Mouse (Mus musculus): ENCODE results near the gene Pbx2. TPM values are rescaled to one million over a fixed set of nuclear protein-coding genes. Genes with fewer than 3 reads are reported as not detected.
"Not testable (repeated sequence)": the region's sequence is repeated elsewhere in the genome, so short reads cannot be mapped to it uniquely, and the experiment has no call there.

Gene Pbx2
- polyA plus RNA-seq (2014; fragmentation: Nextera tagmentation; extraction: Ambion mirVana) = 12.8 and 13.5 TPM in 2 replicates

DNA sequence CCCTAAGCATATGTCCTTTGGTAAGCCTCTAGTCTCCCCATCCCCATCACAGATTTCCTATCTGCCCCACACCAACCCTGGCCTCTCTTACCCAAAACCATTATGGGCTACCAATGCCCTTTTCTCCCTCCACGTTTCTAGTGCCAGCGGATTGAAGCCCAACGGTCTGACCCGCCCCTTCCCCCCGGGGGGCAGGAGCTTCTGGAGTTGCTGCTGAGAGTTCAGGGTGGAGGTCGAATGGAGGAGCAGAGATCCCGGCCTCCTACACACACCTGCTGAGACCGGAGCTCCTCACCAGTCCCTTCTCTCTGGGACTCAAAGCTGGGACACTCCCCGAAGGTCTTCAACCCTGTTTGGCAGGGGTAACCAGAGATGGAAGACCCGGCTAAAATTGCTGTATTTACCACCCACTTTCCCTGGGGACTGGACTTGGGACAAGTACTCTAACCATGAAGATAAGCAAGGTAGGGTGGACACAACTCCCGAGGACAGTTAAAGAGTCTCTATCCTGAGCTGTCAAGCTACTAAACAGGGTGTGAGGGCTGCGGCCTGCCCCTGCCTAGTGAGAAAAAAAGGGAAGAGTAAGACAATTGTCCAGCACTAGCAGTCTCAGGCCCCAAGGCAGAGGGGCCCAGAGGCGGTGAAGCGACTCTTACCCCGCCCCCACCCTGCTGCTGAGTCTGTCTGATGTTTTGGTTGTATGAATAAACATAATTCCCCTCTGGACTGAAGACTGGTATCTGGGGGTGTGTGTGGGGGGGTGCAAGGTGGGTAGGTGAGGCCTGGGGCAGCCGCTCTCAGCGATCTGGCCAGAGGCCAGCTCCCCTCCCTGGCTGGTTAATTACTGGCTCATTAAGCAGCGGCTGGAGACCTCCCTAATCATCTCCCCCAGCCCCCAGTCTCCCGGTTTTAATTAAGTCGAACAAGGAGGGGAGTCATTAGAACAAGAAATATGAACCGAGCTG is at the start of gene Pbx2:
Gene Pbx2 (plus strand): TSS at position 238 of the 965 bp plus-strand sequence.
- 1% methylated on average over 21 of the region's 21 CpGs for WGBS
- Histone ChIP-seq H3K36me3 (ENCODE audit: control insufficient read depth, insufficient read depth, low read length) (peaks cover 21% of the 10 kb centered on the region), H3K4me3 (replicated peaks; ENCODE audit: low read depth, low read length) (peak within 1 kb of the TSS; percentile 80), H3K4me1 (ENCODE audit: control insufficient read depth, insufficient read depth, low read length) (peaks cover 45% of the 10 kb centered on the region), H3K4me2 (ENCODE audit: low read length) (peak within 1 kb of the TSS; percentile 97), H3K9me3 (ENCODE audit: control insufficient read depth, low read length) (no peaks in the 10 kb centered on the region), H3K9ac (replicated peaks; ENCODE audit: low read length) (peak within 1 kb of the TSS; percentile 96), H3K27ac (replicated peaks; ENCODE audit: low read depth, low read length) (peak within 1 kb of the TSS; percentile 99), H3K27me3 (ENCODE audit: control insufficient read depth, insufficient read depth, low read length) (no peaks in the 10 kb centered on the region)
- ATAC-seq (ENCODE audit: low FRiP score, low TSS enrichment) (peak; percentile 7), DNase-seq (peak; percentile 72)

DNA sequence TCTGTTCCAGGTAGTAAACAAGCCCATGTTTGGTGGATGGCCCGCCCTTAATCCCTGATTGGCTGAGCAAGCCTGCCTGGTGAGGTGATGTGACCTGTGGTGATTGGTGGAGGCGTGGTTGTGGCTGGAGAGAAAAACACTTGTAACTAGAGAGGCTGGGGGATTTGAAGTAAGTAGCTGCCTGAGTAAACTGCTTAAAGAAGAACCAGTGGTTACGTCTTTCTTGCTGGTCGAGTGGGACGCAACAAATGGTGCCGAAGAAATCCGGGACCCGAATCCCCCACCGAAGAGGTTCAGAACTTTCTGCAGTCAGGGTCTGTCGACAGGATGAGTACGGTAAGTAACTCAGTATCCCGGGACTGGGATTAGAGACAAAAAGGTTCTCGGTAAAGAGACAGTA is 47.5 kb upstream of the Pbx2 start:
- not testable (repeated sequence) for H3K9me3 ChIP-seq (ENCODE audit: control insufficient read depth, low read length); H3K9ac ChIP-seq (replicated peaks; ENCODE audit: low read length); H3K27me3 ChIP-seq (ENCODE audit: control insufficient read depth, insufficient read depth, low read length); H3K27ac ChIP-seq (replicated peaks; ENCODE audit: low read depth, low read length); H3K4me2 ChIP-seq (ENCODE audit: low read length); ATAC-seq (ENCODE audit: low FRiP score, low TSS enrichment); H3K4me3 ChIP-seq (replicated peaks; ENCODE audit: low read depth, low read length); H3K4me1 ChIP-seq (ENCODE audit: control insufficient read depth, insufficient read depth, low read length); H3K36me3 ChIP-seq (ENCODE audit: control insufficient read depth, insufficient read depth, low read length); DNase-seq
- WGBS = 97% methylated on average over 12 of the region's 13 CpGs

- no peak overlapping the region for H3K4me2 ChIP-seq (ENCODE audit: low read length)
- DNase-seq (no peak), ATAC-seq (ENCODE audit: low FRiP score, low TSS enrichment) (no peak)
- no peaks in the 10 kb centered on the region for H3K36me3 ChIP-seq (ENCODE audit: control insufficient read depth, insufficient read depth, low read length)
- H3K4me3 ChIP-seq (replicated peaks; ENCODE audit: low read depth, low read length) = no peak overlapping the region
- no peak overlapping the region for H3K27ac ChIP-seq (replicated peaks; ENCODE audit: low read depth, low read length)
- H3K4me1 ChIP-seq (ENCODE audit: control insufficient read depth, insufficient read depth, low read length) = no peaks in the 10 kb centered on the region
- H3K27me3 ChIP-seq (ENCODE audit: control insufficient read depth, insufficient read depth, low read length) = no peaks in the 10 kb centered on the region
- H3K9ac ChIP-seq (replicated peaks; ENCODE audit: low read length) = no peak overlapping the region
- H3K9me3 ChIP-seq (ENCODE audit: control insufficient read depth, low read length) = no peaks in the 10 kb centered on the region
- 95% methylated on average over 1 of the region's 1 CpGs for WGBS
These were observed 44.3 kb upstream of the Pbx2 start for GRCm38 (mm10) chr17:34546797-34547196.

- no peaks in the 10 kb centered on the region for H3K36me3 ChIP-seq (ENCODE audit: control insufficient read depth, insufficient read depth, low read length)
- ATAC-seq (ENCODE audit: low FRiP score, low TSS enrichment) = no peak
- no peak for DNase-seq
- H3K4me1 ChIP-seq (ENCODE audit: control insufficient read depth, insufficient read depth, low read length) = no peaks in the 10 kb centered on the region
- H3K9ac ChIP-seq (replicated peaks; ENCODE audit: low read length) = no peak overlapping the region
- H3K4me3 ChIP-seq (replicated peaks; ENCODE audit: low read depth, low read length) = no peak overlapping the region
- no peak overlapping the region for H3K4me2 ChIP-seq (ENCODE audit: low read length)
- 90% methylated on average over 4 of the region's 4 CpGs for WGBS
- no peaks in the 10 kb centered on the region for H3K9me3 ChIP-seq (ENCODE audit: control insufficient read depth, low read length)
- H3K27ac ChIP-seq (replicated peaks; ENCODE audit: low read depth, low read length) = no peak overlapping the region
- H3K27me3 ChIP-seq (ENCODE audit: control insufficient read depth, insufficient read depth, low read length) = no peaks in the 10 kb centered on the region
These were observed 43.5 kb upstream of the Pbx2 start for GRCm38 (mm10) chr17:34547601-34548000.

DNA sequence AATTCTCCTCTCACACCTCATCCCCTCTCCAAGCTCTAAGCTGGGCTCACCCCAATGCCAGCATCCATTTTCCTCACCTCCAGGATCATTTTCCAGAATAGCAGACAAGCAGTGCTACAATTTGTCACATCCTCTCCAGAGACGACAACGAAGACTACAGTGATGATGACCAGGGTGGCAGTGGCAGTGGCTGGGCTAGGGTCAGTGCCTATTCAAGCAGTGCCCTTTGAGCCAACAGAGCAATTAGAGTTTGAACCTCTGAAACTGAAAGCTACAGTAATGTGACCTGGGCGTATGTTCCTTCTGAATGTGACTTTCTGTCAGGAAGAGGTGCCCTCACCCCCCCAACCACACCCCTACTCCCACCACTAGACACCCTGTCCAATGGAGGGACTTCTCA is 41.9 kb upstream of the Pbx2 start:
- H3K4me2 ChIP-seq (ENCODE audit: low read length) = no peak overlapping the region
- DNase-seq (no peak), ATAC-seq (ENCODE audit: low FRiP score, low TSS enrichment) (no peak)
- no peaks in the 10 kb centered on the region for H3K9me3 ChIP-seq (ENCODE audit: control insufficient read depth, low read length)
- no peak overlapping the region for H3K4me3 ChIP-seq (replicated peaks; ENCODE audit: low read depth, low read length)
- no peak overlapping the region for H3K27ac ChIP-seq (replicated peaks; ENCODE audit: low read depth, low read length)
- H3K36me3 ChIP-seq (ENCODE audit: control insufficient read depth, insufficient read depth, low read length) = no peaks in the 10 kb centered on the region
- 94% methylated on average over 3 of the region's 3 CpGs for WGBS
- no peak overlapping the region for H3K9ac ChIP-seq (replicated peaks; ENCODE audit: low read length)
- no peaks in the 10 kb centered on the region for H3K27me3 ChIP-seq (ENCODE audit: control insufficient read depth, insufficient read depth, low read length)
- no peaks in the 10 kb centered on the region for H3K4me1 ChIP-seq (ENCODE audit: control insufficient read depth, insufficient read depth, low read length)

DNA sequence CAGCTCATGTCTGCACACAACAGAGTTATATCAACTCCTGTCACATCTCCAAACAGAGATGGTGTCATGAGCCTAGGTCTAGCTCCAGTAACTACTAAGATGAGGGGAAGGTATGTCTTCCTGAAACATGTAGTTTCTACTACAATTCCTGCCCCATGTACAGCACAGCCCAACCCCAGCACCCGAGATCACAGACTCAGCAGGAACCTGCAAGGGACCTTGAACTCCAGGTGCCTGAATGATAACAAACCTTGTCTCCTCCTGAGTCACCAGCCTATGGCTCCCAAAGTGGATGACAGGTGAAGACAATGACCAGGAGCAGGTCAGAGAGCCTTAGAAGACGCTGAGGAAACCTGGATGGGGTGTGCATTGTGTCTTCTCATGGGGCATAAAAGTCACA is 41.2 kb upstream of the Pbx2 start:
- Histone ChIP-seq H3K27me3 (ENCODE audit: control insufficient read depth, insufficient read depth, low read length) (no peaks in the 10 kb centered on the region), H3K4me1 (ENCODE audit: control insufficient read depth, insufficient read depth, low read length) (no peaks in the 10 kb centered on the region), H3K9me3 (ENCODE audit: control insufficient read depth, low read length) (no peaks in the 10 kb centered on the region), H3K36me3 (ENCODE audit: control insufficient read depth, insufficient read depth, low read length) (no peaks in the 10 kb centered on the region), H3K4me2 (ENCODE audit: low read length) (no peak overlapping the region), H3K4me3 (replicated peaks; ENCODE audit: low read depth, low read length) (no peak overlapping the region), H3K27ac (replicated peaks; ENCODE audit: low read depth, low read length) (no peak overlapping the region), H3K9ac (replicated peaks; ENCODE audit: low read length) (no peak overlapping the region)
- DNase-seq (no peak), ATAC-seq (ENCODE audit: low FRiP score, low TSS enrichment) (no peak)
- 85% methylated on average over 2 of the region's 2 CpGs for WGBS

DNA sequence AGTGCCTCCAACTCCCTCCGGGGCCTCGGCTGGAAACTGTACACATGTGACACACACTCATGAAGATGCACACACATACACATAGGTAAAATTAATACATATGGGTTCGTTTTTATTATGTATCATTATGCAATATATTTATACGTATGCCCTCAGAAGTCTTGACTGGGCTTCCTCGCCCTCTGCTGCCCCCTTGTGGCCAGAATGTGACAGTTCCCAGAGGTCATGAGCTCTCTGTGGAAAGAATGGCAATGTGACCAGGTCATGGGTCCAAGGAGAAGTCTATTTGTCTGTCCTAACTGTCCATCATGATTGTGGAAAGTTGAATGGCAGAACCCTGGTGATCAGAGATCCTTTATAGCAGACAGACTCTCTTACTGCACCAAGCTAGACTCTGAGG is 35.6 kb upstream of the Pbx2 start:
- Histone ChIP-seq H3K27me3 (ENCODE audit: control insufficient read depth, insufficient read depth, low read length) (no peaks in the 10 kb centered on the region), H3K27ac (replicated peaks; ENCODE audit: low read depth, low read length) (no peak overlapping the region), H3K4me3 (replicated peaks; ENCODE audit: low read depth, low read length) (no peak overlapping the region), H3K9me3 (ENCODE audit: control insufficient read depth, low read length) (no peaks in the 10 kb centered on the region; the same call in 1 of the 2 replicates), H3K4me2 (ENCODE audit: low read length) (no peak overlapping the region), H3K9ac (replicated peaks; ENCODE audit: low read length) (no peak overlapping the region), H3K36me3 (ENCODE audit: control insufficient read depth, insufficient read depth, low read length) (no peaks in the 10 kb centered on the region), H3K4me1 (ENCODE audit: control insufficient read depth, insufficient read depth, low read length) (no peaks in the 10 kb centered on the region)
- DNase-seq (peak; percentile 78), ATAC-seq (ENCODE audit: low FRiP score, low TSS enrichment) (no peak)
- WGBS = 28% methylated on average over 5 of the region's 5 CpGs

DNA sequence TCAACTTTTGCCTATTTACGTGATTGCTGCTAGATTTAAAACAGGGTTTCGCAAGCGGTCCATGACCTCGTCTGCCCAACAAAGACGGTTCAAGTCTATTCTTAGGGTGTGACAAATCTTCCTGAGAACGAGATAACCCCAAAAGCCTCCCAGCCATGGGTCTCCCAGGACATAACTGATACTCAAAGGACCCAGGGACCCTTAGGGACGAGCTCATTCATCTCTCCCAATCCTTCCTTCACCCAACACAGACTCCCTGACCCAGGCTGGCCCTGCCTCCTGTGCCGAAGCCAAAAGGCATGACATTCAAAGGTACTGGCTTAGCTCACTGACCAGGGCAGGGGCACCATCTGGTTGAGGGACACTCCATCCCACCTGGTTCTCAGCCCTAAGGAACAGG is 34.7 kb upstream of the Pbx2 start:
- H3K4me1 ChIP-seq (ENCODE audit: control insufficient read depth, insufficient read depth, low read length) = no peaks in the 10 kb centered on the region
- no peaks in the 10 kb centered on the region; the same call in 1 of the 2 replicates for H3K9me3 ChIP-seq (ENCODE audit: control insufficient read depth, low read length)
- H3K27ac ChIP-seq (replicated peaks; ENCODE audit: low read depth, low read length) = no peak overlapping the region
- no peak overlapping the region for H3K9ac ChIP-seq (replicated peaks; ENCODE audit: low read length)
- DNase-seq = no peak
- WGBS = 81% methylated on average over 8 of the region's 8 CpGs
- H3K36me3 ChIP-seq (ENCODE audit: control insufficient read depth, insufficient read depth, low read length) = no peaks in the 10 kb centered on the region
- no peak for ATAC-seq (ENCODE audit: low FRiP score, low TSS enrichment)
- H3K27me3 ChIP-seq (ENCODE audit: control insufficient read depth, insufficient read depth, low read length) = no peaks in the 10 kb centered on the region
- no peak overlapping the region for H3K4me2 ChIP-seq (ENCODE audit: low read length)
- no peak overlapping the region for H3K4me3 ChIP-seq (replicated peaks; ENCODE audit: low read depth, low read length)

GRCm38 (mm10) chr17:34557411-34557810 is 33.7 kb upstream of the Pbx2 start:
- Histone ChIP-seq H3K9me3 (ENCODE audit: control insufficient read depth, low read length) (no peaks in the 10 kb centered on the region; the same call in 1 of the 2 replicates), H3K4me2 (ENCODE audit: low read length) (no peak overlapping the region), H3K27ac (replicated peaks; ENCODE audit: low read depth, low read length) (no peak overlapping the region), H3K27me3 (ENCODE audit: control insufficient read depth, insufficient read depth, low read length) (no peaks in the 10 kb centered on the region), H3K4me1 (ENCODE audit: control insufficient read depth, insufficient read depth, low read length) (no peaks in the 10 kb centered on the region), H3K9ac (replicated peaks; ENCODE audit: low read length) (no peak overlapping the region), H3K36me3 (ENCODE audit: control insufficient read depth, insufficient read depth, low read length) (no peaks in the 10 kb centered on the region), H3K4me3 (replicated peaks; ENCODE audit: low read depth, low read length) (no peak overlapping the region)
- DNase-seq (no peak), ATAC-seq (ENCODE audit: low FRiP score, low TSS enrichment) (no peak)
- WGBS = 81% methylated on average over 11 of the region's 11 CpGs

Measured in midbrain, embryonic 14.5 days (tissue).